Mouse (Mus musculus) left cerebral cortex, postnatal 4 days (tissue): ENCODE data around the gene Thnsl1. TPM values are rescaled to one million over a fixed set of nuclear protein-coding genes. Genes with fewer than 3 reads are reported as not detected.

Experiments
- DNase-seq: peaks from one replicate; pipeline ENCODE4 v3.0.0-alpha.2; 2022
- intact Hi-C: fragments of 180-260 bp; cut with DNase I; formaldehyde crosslinking; loops from one replicate; pipeline ENCODE4 v1.15.1; 2025
- total RNA-seq, 2 experiments: library from RNA; stranded (reverse); gene quantifications; 2 replicates each; pipeline ENCODE4 v1.2.3; 2021

Gene Thnsl1
- 10 to 100 TPM; 19.4 to 20.0 TPM for total RNA-seq

GRCm38 (mm10) chr2:21204912-21205830 is at the start of gene Thnsl1, which contains the start of gene Enkur:
Gene Thnsl1 (plus strand): TSS chr2:21205724.
Gene Enkur (minus strand): TSS chr2:21205365.
- intact Hi-C loops, result no loop called here

GRCm38 (mm10) chr2:21164296-21164695 is 41.2 kb upstream of the Thnsl1 start:
- intact Hi-C loops, result no loop called here

More at GRCm38 (mm10) chr2:21204912-21205830, at the start of gene Thnsl1, which contains the start of gene Enkur:
- peak; percentile 99 for DNase-seq

DNA sequence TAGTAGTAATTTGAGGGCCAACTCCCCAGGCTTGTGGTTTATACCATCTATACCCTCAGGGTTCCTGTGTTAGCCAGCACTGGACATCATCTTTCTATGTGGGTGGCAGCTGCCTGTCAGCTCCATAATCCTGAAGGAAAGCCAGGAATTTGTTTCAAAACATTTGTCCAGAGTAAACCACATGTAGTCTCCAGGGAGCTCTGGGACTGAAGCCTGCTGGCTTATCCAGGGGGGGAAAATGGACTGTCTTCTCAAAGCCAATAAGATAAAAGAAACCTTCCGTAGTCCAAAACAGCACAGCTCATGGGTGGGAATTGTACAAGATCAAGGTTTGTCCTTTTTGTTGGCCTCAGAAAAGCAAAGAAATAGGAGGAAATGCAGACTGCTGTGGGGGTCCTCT is 37.6 kb upstream of the Thnsl1 start:
- no peak for DNase-seq
- intact Hi-C loops, result no loop called here

More at GRCm38 (mm10) chr2:21164296-21164695, 41.2 kb upstream of the Thnsl1 start:
- DNase-seq, result no peak

DNA sequence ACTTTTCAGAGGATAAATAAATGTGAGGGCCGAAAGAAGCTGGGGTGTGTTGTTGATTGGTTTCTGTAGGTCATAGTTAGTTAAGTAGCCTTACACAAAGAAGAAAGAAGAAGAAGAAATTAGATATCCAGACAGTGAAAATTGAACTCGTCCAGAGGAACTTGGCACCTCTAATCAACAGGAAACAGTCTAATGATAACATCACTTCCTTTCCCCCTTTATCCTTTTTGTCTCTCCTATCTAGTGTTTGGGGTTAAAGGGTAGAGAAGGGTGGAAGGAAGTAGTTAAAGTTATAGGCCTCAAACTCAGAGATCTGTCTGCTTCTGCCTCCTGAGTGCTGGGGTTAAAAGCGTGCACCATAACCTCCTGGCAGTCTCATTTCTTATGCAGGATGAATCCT is 32.7 kb upstream of the Thnsl1 start:
- intact Hi-C loops, result no loop called here
- DNase-seq, result no peak

DNA sequence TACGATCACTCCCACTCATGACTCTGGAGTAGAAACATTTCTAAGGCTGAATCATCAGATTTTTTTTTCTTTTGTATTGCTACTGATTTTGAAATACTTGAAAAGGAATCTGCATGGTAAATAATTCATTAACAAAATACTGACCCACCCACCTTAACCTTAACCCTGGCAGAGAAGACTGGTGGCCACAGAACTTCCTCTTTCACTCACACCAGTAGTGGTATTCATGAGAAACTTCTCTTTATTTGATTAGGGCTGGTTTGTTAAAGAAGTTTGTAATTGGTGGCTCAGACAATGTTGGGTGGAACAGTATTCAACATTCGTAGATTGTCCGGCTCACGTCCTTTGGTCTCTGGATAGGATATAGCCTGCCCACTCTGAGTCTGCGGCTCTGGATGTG is 26.4 kb upstream of the Thnsl1 start:
- DNase-seq, result no peak
- intact Hi-C loops, result no loop called here

- DNase-seq, result no peak
- intact Hi-C loops, result loop anchor here (10.0 kb wide), 1 partner anchor 278 kb away; no protein-coding TSS in a partner anchor
Observed at GRCm38 (mm10) chr2:21182811-21183210, 22.7 kb upstream of the Thnsl1 start.

DNA sequence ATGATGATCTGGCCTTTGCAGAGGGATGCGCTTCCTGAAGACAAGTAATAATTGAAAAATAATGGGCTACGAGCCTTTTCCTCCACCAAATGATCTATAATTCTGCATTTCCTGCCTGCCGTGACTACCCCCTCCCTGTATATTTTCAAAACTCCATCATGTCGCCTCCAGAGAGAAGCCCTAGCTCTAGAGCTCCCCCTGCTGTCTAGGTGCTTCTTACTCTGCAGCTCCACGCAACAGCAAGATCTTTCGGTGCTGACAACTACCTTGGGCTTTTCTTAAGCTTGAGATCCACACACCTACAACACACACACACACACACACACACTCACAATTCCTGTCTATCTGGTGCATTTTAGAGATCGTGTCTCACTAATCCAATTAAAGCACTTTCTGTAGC is 17.9 kb upstream of the Thnsl1 start:
- intact Hi-C loops, result loop anchor here (5.0 to 10.0 kb wide), 2 partner anchors 220 to 283 kb away; partner anchors contain the start of gene Arhgap21
- DNase-seq, result peak; percentile 53

DNA sequence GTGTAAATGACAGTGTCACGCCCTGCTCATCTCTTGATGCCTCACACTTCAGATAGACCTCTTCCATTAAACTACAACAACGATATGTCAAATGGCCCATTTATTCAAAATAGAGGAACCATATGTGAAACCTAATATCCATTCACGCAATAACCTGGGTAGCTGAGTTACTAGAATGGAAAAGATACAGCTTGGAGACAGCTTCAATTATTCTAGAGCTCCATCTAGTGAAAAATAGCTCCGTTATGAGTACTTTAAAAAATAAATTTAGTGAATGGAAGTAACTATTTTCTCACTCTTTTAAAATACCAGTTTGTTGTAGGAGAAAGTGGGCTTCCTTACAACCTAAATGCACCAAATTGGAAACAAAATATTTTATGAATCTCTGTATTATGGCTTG is 16.9 kb upstream of the Thnsl1 start:
- DNase-seq, result no peak
- intact Hi-C loops, result loop anchor here (5.0 to 10.0 kb wide), 2 partner anchors 221 to 284 kb away; partner anchors contain the start of gene Arhgap21

DNA sequence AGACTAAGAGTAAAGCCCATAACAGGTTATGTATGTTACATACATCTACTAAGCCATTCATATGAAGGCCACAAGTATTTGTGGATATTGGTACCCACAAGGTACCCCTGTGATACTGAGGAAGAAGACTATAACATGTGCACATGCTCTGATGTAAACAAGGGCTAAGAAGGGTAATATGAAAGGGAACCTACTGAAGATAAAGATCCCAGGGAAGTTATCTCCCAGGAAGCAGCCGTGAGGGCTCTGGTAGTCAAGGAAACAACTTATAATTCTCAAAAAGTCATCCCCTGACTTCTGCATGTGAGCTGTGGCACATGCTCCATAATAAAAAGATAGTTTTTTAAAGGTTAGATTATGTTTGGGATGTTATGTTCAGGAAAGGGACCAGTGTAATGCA is 14.3 kb upstream of the Thnsl1 start:
- intact Hi-C loops, result no loop called here
- DNase-seq, result no peak

- no peak for DNase-seq
- intact Hi-C loops, result no loop called here
Observed at GRCm38 (mm10) chr2:21195233-21195632, 10.3 kb upstream of the Thnsl1 start.

GRCm38 (mm10) chr2:21199051-21199450 is 6.5 kb upstream of the Thnsl1 start:
- DNase-seq, result no peak
- intact Hi-C loops, result no loop called here

DNA sequence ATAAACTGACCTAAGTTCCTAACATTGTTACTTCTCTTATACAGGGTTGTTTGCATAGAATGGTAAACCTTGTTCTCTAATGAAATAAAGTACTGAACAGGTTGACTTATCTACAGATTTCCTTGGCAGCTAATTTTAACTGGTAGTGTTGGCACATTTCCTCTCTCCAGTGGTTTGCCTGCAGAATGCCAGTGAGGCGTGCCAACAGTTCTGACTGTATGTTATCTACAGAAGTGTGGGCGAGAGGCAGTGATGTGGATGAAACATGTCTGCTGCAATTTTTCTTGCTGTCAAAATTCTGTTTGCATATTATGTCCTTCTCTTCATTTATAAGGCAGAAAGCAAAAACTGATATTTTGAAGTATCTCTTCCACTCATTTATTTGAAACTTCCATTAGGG is 2.8 kb upstream of the Thnsl1 start:
- peak; percentile 25 for DNase-seq
- intact Hi-C loops, result no loop called here

DNA sequence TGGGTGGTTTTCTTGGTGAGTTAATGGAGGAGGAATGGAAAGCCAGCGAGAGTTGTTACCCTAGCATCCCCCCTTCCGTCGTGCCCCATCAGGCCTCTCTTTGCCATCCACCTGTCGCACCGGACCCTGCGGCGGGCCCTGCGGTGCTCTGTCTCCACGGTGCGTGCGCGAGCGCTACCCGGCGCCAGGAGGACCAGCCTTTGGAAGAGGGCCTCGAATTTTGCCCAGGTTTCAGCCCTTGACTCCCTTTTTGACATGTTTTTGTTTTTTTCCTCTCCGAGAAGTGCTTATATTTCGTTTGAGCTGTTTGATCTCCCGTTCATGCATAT is 271 bp downstream of the Thnsl1 start:
- no peak for DNase-seq
- intact Hi-C loops, result no loop called here

GRCm38 (mm10) chr2:21206278-21206677 is 754 bp downstream of the Thnsl1 start:
- intact Hi-C loops, result no loop called here

GRCm38 (mm10) chr2:21211361-21211760 is 5.8 kb downstream of the Thnsl1 start:
- intact Hi-C loops, result no loop called here
- no peak for DNase-seq

More at GRCm38 (mm10) chr2:21206278-21206677, 754 bp downstream of the Thnsl1 start:
- DNase-seq, result no peak

GRCm38 (mm10) chr2:21214322-21214721 is 8.8 kb downstream of the Thnsl1 start:
- DNase-seq, result no peak
- intact Hi-C loops, result no loop called here

GRCm38 (mm10) chr2:21215284-21215683 is 9.8 kb downstream of the Thnsl1 start:
- intact Hi-C loops, result loop anchor here (5.0 kb wide), 1 partner anchor 47 kb away; no protein-coding TSS in a partner anchor
- DNase-seq, result no peak

GRCm38 (mm10) chr2:21222453-21223384 is 17.2 kb downstream of the Thnsl1 start:
- intact Hi-C loops, result no loop called here
- DNase-seq, result no peak

- DNase-seq, result no peak
- intact Hi-C loops, result no loop called here
Observed at GRCm38 (mm10) chr2:21230276-21230675, 24.8 kb downstream of the Thnsl1 start.

GRCm38 (mm10) chr2:21231147-21231546 is 25.6 kb downstream of the Thnsl1 start:
- no peak for DNase-seq
- intact Hi-C loops, result no loop called here
